14 mouse cellular contexts compared by ENCODE assay signal in genomic region chr8:106805859-106806258, GRCm38 (mm10).
DNase-seq lines count a peak whose midpoint lies in the region; TF ChIP-seq lines count a peak whose summit lies in the region.
"Had no signal": no experiment of that assay in that cellular context is flagged by ENCODE, and none has a peak within 500 bp of the region (broad histone marks: within the 10 kb centered on the region; RNA-seq: fewer than 3 reads in every experiment).

No protein-coding gene starts in this region.

- H3K27ac ChIP-seq in left cerebral cortex, adult 2 months: no peak overlapping the region
- no peak overlapping the region for H3K27ac ChIP-seq in embryonic facial prominence, embryonic 10.5 days (replicated peaks)
- H3K27ac ChIP-seq: embryonic facial prominence, embryonic 15.5 days; heart, embryonic 13.5 days had no signal

- H3K4me3 ChIP-seq in left cerebral cortex, adult 2 months: no peak overlapping the region
- no peak overlapping the region for H3K4me3 ChIP-seq in embryonic facial prominence, embryonic 10.5 days
- H3K4me3 ChIP-seq: embryonic facial prominence, embryonic 15.5 days; heart, embryonic 13.5 days had no signal

- H3K27me3 ChIP-seq in embryonic facial prominence, embryonic 10.5 days (replicated peaks; ENCODE audit: low read depth, poor library complexity, severe bottlenecking): no peaks in the 10 kb centered on the region
- H3K27me3 ChIP-seq: embryonic facial prominence, embryonic 15.5 days; heart, embryonic 13.5 days had no signal

- intact Hi-C loops in left cerebral cortex, adult 2 months (cut with DNase I): no loop called here
- intact Hi-C loops in left cerebral cortex, postnatal 36 days (cut with DNase I): no loop called here

- H3K4me1 ChIP-seq in embryonic facial prominence, embryonic 10.5 days: peaks cover 11% of the 10 kb centered on the region

- peaks cover 24% of the 10 kb centered on the region for H3K36me3 ChIP-seq in embryonic facial prominence, embryonic 10.5 days (replicated peaks)
- H3K36me3 ChIP-seq: embryonic facial prominence, embryonic 15.5 days had no signal

- DNase-seq in left cerebral cortex, adult 2 months (ENCODE audit: extremely low spot score in 1 of 2, low spot score in 2 of 2): no peak
- no peak for DNase-seq in left cerebral cortex, postnatal 36 days (ENCODE audit: low spot score in 2 of 2)
- peak; percentile 16 for DNase-seq in thymus, postnatal 14 days
- no peak for DNase-seq in thymus, adult 18-20 months
- peak; percentile 63 for DNase-seq in ZHBTc4 (ENCODE audit: low read depth, low spot score)
- no peak for DNase-seq in cerebellum, adult 9-10 months
- DNase-seq in embryonic facial prominence, embryonic 10.5 days (ENCODE audit: low spot score): no peak
- DNase-seq: cerebellum, postnatal 36 days; gastrocnemius, postnatal 10 days; kidney, postnatal 10 days; midbrain, embryonic 14.5 days; thymus, postnatal 4 days had no signal

- H3K9me3 ChIP-seq in embryonic facial prominence, embryonic 10.5 days: 0 out of 2 replicates have a peak, but pooled peaks cover 6% of the 10 kb centered on the region
- H3K9me3 ChIP-seq: embryonic facial prominence, embryonic 15.5 days; heart, embryonic 13.5 days had no signal

- 95% methylated on average over 3 of the region's 3 CpGs for WGBS in embryonic facial prominence, embryonic 10.5 days

- peak; percentile 19 for TF ChIP-seq CTCF in left cerebral cortex, adult 2 months (IDR thresholded peaks at IDR 0.05)

Comparison
In these comparisons a context has a peak if more than half of its experiments do, and no peak if none do; other contexts are left out.
1. DNase-seq: peak in thymus, postnatal 14 days (single experiment) and ZHBTc4 (single experiment); none in left cerebral cortex, adult 2 months (0 of 2), left cerebral cortex, postnatal 36 days (0 of 2), thymus, adult 18-20 months (0 of 2), cerebellum, adult 9-10 months (single experiment) and embryonic facial prominence, embryonic 10.5 days (single experiment).